Mouse (Mus musculus): Measurements from ENCODE around the gene Auts2. TPM values are rescaled to one million over a fixed set of nuclear protein-coding genes. Genes with fewer than 3 reads are reported as not detected.

The Auts2 gene
- total RNA-seq, 2 experiments from 2014 or later: 24.3 to 29.9 TPM

- no peak for DNase-seq
These were observed 154.4 kb downstream of the Auts2 start for GRCm38 (mm10) chr5:132388746-132389145.

- DNase-seq: no peak
These were observed 157.8 kb downstream of the Auts2 start for GRCm38 (mm10) chr5:132385244-132385855.

GRCm38 (mm10) chr5:132380261-132380660 is 162.9 kb downstream of the Auts2 start:
- no peak for DNase-seq

GRCm38 (mm10) chr5:132378977-132379376 is 164.2 kb downstream of the Auts2 start:
- DNase-seq: no peak

- no peak for DNase-seq
These were observed 168.0 kb downstream of the Auts2 start for GRCm38 (mm10) chr5:132375130-132375529.

- DNase-seq: peak in 1 of 2 experiments; percentile 7
These were observed 169.6 kb downstream of the Auts2 start for GRCm38 (mm10) chr5:132373471-132374075.

GRCm38 (mm10) chr5:132372605-132373004 is 170.5 kb downstream of the Auts2 start:
- DNase-seq: no peak

- peak; percentile 44 to 54 for DNase-seq
These were observed 174.5 kb downstream of the Auts2 start for GRCm38 (mm10) chr5:132368678-132369088.

GRCm38 (mm10) chr5:132361276-132361675 is 181.9 kb downstream of the Auts2 start:
- DNase-seq: no peak

- DNase-seq: no peak
These were observed 185.4 kb downstream of the Auts2 start for GRCm38 (mm10) chr5:132357726-132358125.

- DNase-seq: no peak
These were observed 187.2 kb downstream of the Auts2 start for GRCm38 (mm10) chr5:132355935-132356334.

- DNase-seq: no peak
These were observed 190.7 kb downstream of the Auts2 start for GRCm38 (mm10) chr5:132352437-132352836.

- DNase-seq: no peak
These were observed 192.0 kb downstream of the Auts2 start for GRCm38 (mm10) chr5:132351139-132351538.

GRCm38 (mm10) chr5:132341315-132341714 is 201.8 kb downstream of the Auts2 start:
- no peak for DNase-seq

- peak; percentile 14 to 23 for DNase-seq
These were observed 205.5 kb downstream of the Auts2 start for GRCm38 (mm10) chr5:132337677-132338076.

- DNase-seq: no peak
These were observed 207.4 kb downstream of the Auts2 start for GRCm38 (mm10) chr5:132335719-132336118.

- DNase-seq: no peak
These were observed 208.3 kb downstream of the Auts2 start for GRCm38 (mm10) chr5:132334796-132335195.

- no peak for DNase-seq
These were observed 209.4 kb downstream of the Auts2 start for GRCm38 (mm10) chr5:132333744-132334143.

GRCm38 (mm10) chr5:132332521-132332920 is 210.6 kb downstream of the Auts2 start:
- no peak for DNase-seq

GRCm38 (mm10) chr5:132329171-132329936 is 213.8 kb downstream of the Auts2 start:
- peak; percentile 20 to 37 for DNase-seq

- no peak for DNase-seq
These were observed 218.8 kb downstream of the Auts2 start for GRCm38 (mm10) chr5:132324246-132324883.

GRCm38 (mm10) chr5:132323608-132324007 is 219.5 kb downstream of the Auts2 start:
- no peak for DNase-seq

GRCm38 (mm10) chr5:132322971-132323370 is 220.2 kb downstream of the Auts2 start:
- DNase-seq: no peak
